Mouse (Mus musculus): ENCODE data around the gene Aup1.

Gene Aup1

DNA sequence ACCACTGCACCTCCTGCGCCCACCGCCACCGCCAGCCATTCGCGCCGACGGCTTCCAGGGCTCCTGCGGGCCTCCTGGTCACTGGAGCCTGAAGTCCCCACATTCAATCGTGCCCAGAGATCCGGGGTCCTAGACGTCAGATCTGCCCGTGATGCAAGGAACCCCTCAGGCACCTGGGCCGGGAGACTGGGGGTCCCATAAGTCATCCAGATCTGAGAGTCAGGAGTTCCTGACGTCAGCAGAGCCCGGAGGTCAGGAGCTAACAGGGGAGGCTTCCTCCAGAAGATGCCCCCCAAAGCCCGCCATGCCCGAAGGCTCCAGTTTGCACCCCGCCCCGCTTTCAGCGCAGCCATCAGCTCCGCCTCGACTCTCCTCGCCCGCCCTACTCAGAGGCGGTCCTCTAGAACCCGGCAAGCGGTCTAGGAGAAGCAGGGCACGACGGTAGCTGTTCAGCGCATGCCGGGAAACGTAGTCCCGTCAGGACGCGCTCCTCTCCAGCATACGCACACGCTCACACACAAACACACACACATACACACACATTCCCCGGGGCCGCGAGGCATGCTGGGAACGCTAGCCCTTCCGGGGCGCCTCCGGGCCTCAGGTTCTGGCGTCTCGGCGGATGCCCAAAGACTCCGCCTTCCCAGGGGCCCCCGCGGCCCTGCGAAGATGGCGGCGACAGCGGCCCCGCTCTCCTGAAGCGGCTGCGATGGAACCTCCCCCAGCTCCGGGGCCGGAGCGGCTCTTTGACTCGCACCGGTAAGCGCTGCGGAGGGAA is at the start of gene Aup1:
Gene Aup1, plus strand, starts transcription at position 448 of the 778 bp plus-strand sequence.
- under 1% methylated on average over 64 of the region's 64 CpGs for WGBS

GRCm38 (mm10) chr6:83004872-83005271 is 49.4 kb upstream of the Aup1 start:
- WGBS, result 68% methylated on average over 7 of the region's 7 CpGs

DNA sequence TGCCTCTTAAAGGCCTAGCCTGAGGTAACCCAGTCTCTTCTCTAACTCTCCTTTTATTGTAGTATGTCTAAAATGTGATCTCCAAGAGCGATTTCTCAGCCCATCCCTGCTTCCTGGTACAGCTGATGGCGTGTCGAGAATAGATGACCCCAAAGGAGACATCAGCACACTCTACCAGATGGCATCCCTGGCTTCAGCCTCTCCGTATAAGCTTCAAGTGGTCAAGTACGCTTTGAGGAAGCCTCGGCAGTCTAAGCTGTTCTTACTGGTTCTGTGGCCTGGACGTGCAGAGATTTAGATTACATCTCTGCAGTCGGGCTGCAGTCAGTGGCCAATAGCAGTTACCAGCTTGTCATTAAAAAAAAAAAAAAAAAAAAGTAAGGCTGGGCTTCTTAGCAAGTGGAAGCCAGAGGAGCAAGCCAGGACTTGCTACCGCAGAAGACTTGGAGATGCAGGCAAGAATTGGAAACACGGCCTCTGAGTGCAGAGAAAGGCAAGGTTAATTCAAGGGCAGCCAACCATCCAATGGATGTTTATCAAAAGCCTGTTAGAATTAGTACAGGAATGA is 48.8 kb upstream of the Aup1 start:
- 91% methylated on average over 10 of the region's 10 CpGs for WGBS

DNA sequence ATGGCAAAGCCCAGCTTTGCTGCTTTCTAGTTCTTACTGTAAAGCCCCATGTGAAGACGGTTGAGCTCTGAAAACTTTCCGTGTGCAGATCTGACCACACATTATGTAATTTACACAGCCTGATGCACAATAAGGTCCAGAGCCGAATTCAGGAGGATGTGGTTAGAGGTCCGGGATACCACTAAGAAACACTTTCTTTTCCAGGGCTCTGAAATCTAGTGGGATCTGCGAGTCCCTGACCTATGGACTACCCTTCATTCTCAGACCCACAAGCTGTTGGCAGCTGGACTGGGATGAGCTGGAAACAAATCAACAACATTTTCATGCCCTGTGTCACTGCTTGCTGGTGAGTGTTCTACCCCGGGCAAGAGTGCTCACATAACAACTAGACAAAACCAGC is 48.2 kb upstream of the Aup1 start:
- WGBS, result 89% methylated on average over 6 of the region's 6 CpGs

GRCm38 (mm10) chr6:83008659-83009058 is 45.7 kb upstream of the Aup1 start:
- WGBS, result 77% methylated on average over 3 of the region's 3 CpGs

- 74% methylated on average over 7 of the region's 7 CpGs for WGBS
Measured at GRCm38 (mm10) chr6:83010010-83010409, 44.3 kb upstream of the Aup1 start.

DNA sequence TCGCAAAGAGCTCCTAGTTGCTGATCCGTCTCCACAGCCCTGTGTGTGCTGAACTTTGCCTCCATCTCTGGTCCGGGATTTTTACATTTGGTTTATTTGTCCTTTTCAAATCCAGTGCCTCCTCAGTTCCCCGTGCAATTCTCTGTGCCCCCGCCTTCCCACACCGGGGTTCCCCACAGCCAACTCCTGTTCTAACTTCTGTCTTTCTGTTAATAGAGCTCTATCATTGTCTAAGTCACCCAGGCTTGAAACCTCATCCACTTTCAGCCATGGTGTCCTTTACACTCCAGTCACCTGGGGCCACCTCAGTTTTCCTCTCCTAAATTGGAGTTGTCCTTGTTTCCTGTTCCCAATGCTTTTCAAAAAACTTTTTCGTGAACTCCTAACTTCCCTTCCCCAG is 43.1 kb upstream of the Aup1 start:
- WGBS, result 89% methylated on average over 7 of the region's 7 CpGs

GRCm38 (mm10) chr6:83011756-83012155 is 42.6 kb upstream of the Aup1 start:
- 85% methylated on average over 6 of the region's 6 CpGs for WGBS

DNA sequence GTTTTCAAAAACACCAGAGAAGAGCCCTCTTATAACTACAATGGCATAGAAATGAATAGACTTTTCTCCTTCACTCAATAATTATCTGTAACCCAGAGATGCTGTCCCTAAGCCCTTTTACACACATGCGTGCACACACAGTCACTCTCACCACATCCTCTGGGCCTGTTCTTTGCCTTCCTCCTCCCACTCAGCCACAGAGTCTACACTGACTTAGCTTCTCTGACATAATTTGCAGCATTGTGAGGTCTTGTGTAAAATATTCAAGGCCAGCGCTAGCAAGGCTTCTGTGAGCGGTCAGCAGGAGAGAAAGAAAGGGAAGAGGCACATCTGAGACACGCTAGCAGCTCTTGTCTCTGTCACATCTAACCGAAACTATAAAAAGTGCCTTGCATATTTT is 40.9 kb upstream of the Aup1 start:
- 68% methylated on average over 5 of the region's 5 CpGs for WGBS

DNA sequence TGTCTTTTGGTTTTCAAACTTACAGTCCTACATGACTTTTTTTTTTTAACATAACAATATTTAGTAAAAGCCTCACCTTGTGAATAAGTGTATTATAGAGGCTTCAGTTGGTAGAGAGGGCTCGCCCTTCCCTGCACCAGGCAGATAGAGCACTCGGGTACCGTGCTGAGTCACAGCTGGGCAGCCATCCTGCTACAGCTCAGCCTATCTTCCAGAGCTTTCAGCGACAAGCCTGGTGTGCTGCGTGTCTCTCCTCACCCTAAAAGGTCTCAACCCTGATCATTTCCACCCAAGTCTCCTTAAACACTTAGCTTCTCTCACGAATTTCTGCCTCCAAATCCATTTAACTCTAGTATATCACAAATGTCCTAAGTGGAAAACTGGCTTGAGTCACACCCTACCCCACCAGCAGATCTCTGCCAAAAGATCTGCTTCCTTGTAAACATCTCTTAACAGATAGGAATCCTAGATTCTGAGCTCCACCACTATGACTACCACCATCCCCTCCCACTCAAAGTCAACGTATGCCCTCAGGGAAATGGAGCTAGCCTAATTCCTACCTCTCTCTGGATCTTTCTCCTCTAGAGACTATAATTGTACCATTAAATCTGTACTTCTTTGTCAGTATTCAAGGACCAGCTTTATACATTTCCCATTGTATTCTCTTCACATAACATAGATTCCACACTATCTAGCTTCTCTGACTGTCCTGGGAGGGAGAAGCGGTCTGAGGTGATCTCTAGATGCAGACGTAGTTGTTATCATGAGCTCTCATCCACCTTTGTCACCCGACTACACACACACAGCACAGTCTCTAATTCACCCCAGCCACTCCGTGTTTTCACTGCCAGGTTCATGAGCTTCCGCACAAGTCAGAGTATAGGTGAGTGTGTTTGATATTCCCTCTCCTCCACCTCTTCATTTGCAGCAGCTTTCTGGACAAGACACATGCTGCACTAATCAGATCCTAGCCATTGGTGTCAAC is 39.5 kb upstream of the Aup1 start:
- WGBS, result 78% methylated on average over 12 of the region's 12 CpGs

GRCm38 (mm10) chr6:83015749-83016148 is 38.6 kb upstream of the Aup1 start:
- 94% methylated on average over 2 of the region's 2 CpGs for WGBS

GRCm38 (mm10) chr6:83017190-83017589 is 37.1 kb upstream of the Aup1 start:
- 57% methylated on average over 3 of the region's 3 CpGs for WGBS

GRCm38 (mm10) chr6:83019044-83019443 is 35.3 kb upstream of the Aup1 start:
- WGBS, result 87% methylated on average over 3 of the region's 3 CpGs

DNA sequence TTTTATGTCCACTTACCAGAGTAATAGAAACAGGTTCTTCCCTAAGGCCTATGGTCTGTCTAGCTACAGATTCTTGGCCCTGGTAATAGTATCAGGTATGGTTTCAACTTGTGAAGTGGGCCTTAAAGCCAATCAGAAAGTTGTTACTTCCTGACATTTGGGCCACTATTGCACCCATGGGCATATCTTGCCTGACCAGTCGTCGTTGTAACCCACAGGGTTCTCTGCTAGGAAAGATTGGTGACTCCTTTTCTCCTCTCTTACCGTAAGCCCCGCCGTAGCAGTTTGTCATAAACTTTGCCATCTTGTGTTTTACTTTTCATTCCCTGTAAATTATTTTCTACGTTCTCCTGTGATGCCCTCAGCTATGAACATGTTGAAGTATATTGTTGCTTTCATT is 34.2 kb upstream of the Aup1 start:
- 94% methylated on average over 6 of the region's 6 CpGs for WGBS

DNA sequence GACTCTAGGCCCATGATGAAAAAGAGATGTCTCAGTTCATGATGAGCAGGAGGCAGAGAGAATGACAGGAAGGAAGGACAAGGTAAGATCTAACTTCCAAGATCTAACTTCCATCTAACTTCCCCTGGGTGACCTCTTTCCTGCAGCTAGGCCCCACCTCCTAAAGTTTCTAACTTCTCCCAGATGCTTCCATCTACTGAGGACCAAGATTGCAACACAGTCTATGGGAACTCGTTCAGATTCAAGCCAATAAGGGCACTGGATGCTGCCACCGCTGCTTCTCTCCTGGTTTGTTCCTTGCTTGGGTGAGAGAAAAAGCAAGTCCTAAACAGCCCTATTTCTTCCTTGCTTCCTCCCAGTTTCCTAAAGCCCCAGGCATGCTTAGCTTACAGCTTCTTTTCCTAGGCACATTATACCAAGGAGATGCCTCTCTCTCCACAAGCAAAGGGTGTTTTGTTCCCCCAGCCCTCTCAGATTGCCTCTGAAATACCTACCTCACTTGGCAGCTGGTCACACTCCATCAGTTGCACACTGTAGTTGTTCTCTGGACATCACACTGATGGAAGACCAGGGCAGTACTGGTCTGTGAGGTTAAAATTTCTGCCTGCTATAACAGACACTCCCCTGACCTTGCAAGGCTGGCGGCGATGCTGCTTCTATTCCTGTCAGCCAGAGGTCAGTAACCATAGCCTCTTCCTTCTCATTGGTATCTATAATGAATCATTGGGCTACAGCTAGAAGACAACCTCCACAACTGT is 33.3 kb upstream of the Aup1 start:
- 83% methylated on average over 4 of the region's 4 CpGs for WGBS

- 92% methylated on average over 9 of the region's 9 CpGs for WGBS
Measured at GRCm38 (mm10) chr6:83023008-83023407, 31.3 kb upstream of the Aup1 start.

DNA sequence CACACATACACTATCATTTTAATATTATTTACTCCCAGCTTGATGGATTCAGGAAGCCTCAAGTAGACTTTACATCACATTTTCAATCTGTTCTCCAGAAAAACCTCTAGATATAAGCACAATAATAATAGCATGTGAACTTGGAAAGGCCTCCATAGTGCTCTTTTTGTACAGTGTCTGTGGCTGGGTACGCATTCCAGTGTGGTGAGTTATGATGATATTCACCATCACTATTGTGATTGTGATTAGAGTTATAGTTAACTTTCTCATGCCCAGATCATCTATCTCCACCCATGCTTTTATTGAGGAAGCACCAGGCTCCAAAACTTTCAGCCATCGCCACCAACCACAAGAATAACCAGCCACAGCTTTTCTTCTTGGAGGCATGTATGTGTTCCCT is 30.5 kb upstream of the Aup1 start:
- 96% methylated on average over 2 of the region's 2 CpGs for WGBS

- 75% methylated on average over 4 of the region's 4 CpGs for WGBS
Measured at GRCm38 (mm10) chr6:83024421-83024820, 29.9 kb upstream of the Aup1 start.

DNA sequence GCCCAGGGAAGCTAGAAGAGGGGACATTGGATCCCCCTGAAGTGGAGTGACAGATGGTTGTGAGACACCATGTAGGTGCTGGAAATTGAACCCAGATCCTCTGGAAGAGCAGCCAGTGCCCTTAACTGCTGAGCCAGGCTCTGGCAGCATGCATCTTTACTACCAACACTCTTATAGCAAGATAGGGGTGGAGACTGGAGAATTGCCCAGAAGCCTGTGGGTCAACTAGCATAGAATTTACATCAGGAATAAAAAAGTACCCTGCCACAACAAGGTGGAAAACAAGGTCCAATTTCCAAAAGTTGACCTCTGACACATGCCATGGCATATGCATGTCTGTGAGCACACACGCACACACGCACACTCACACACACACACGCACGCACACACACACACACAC is 29.1 kb upstream of the Aup1 start:
- 94% methylated on average over 4 of the region's 4 CpGs for WGBS

DNA sequence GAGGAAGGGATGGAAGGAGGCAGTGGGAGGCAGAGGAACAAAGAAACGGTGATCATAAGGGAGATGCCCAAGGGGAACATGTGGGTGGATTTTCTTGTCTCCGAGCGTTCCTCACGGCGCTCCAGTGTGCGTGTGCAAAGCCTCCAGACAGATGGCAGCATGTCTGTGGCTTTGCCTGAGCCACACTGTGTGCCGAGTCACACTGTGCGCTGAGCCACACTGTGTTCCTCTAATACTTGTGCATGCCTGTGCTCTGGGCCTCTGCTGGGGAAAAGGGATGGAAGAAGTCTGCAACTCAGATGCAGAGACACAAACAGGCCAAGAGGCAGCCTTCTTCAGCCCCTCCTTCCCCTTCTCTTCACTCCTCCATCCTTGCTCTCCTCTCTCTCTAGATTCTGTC is 27.0 kb upstream of the Aup1 start:
- 55% methylated on average over 8 of the region's 8 CpGs for WGBS

- 69% methylated on average over 7 of the region's 9 CpGs for WGBS
Measured at GRCm38 (mm10) chr6:83027706-83028105, 26.6 kb upstream of the Aup1 start.

GRCm38 (mm10) chr6:83029777-83030176 is 24.5 kb upstream of the Aup1 start:
- WGBS, result 56% methylated on average over 10 of the region's 10 CpGs
